Mouse (Mus musculus) urinary bladder, adult 18-20 months (tissue): Measurements from ENCODE around the gene Kcnmb2.

Experiments
- DNase-seq, 2 experiments: peaks; one replicate each; pipeline ENCODE4 v3.0.0; 2022; ENCODE audit warnings: low spot score in 2 of 2, mixed read lengths in 2 of 2

Gene Kcnmb2

DNA sequence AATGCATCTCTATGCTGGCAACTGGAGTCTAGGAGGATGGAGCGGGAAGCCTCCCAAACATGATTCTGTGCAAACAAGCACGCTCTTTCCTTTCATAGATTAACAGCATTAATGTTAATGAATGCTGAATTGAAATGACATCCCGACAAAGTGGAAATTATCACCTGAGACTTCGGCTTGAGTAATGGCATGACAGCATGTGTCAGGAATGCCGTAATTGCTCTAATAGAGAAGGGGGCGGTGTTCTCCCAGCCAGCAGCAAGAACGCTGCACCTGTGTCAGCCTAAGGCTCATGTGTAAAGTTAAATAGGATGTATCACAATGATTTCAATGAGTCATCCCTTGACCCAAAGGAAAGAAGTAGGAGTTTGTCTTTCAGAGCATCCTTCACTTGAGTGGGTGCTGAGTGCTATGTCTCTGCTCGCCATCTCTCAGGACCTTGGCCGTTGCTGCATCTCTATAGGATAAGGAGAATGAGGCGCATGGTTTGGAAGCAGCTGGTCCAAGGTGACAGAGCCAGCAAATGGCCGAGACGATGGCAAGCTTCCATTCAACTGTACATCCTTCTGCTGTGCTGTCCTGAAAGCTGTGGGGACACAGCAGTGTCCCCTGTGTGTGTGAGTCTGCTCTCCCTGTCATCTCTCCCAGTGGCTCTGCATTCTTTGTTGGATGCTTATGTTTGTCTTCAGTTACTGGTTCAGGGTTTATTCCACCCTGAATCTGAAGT, 110.1 kb downstream of the Kcnmb2 start:
- DNase-seq: no peak

DNA sequence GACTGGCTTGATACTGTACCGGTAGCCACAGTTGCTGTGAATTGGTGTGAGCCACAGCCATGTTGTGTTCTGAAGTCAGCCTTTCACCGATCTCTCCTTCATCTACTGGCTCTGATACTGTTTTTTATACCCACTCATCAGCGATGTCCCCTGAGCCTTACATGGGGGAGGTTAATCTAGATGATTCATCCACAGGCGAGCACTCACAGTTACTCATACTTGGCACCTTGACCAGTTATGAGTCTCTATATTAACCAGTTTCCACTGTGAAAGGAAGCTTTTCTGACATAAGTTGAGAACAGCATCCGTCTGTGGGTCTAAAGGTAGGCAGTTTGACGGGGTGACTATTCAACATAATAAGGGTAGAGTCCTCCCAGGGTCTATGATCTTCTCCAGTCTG, 118.7 kb downstream of the Kcnmb2 start:
- no peak for DNase-seq

DNA sequence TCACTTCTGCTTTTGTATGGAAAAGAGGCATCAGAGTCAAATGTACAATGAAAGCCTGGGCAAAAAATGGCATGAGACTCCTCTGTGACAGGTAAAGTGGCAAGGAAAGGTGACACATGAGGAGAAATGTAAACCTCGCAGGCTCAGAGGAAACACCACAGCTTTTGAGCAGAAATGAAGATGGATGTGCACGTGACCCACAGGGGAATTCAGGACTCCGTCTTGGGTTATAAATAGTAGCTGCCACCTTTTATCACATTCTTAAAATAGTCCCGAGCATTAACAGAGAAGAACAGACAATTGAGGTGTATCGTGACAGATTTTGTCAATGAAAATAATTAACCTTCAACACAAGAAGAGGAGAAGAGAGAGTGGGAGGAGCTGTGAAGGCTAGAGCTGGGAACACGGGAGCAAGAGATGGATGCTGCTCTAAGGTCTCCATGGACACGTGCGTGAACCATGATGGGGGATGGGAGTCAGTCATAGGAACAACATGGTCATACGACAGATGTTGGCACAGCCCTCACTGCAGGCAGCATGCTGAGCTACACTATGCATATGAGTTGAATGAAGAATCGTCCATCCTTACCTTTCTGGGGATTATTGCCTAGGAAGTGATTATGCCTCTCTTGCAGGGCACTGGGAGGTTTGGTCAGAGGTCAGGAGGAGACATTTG, 127.2 kb downstream of the Kcnmb2 start:
- DNase-seq: no peak

- no peak for DNase-seq
Measured at GRCm38 (mm10) chr3:32032381-32032780, 130.1 kb downstream of the Kcnmb2 start.

- no peak for DNase-seq
Measured at GRCm38 (mm10) chr3:32043814-32044213, 141.5 kb downstream of the Kcnmb2 start.

GRCm38 (mm10) chr3:32048777-32049176, 146.5 kb downstream of the Kcnmb2 start:
- no peak for DNase-seq

GRCm38 (mm10) chr3:32052596-32052995, 150.3 kb downstream of the Kcnmb2 start:
- no peak for DNase-seq

DNA sequence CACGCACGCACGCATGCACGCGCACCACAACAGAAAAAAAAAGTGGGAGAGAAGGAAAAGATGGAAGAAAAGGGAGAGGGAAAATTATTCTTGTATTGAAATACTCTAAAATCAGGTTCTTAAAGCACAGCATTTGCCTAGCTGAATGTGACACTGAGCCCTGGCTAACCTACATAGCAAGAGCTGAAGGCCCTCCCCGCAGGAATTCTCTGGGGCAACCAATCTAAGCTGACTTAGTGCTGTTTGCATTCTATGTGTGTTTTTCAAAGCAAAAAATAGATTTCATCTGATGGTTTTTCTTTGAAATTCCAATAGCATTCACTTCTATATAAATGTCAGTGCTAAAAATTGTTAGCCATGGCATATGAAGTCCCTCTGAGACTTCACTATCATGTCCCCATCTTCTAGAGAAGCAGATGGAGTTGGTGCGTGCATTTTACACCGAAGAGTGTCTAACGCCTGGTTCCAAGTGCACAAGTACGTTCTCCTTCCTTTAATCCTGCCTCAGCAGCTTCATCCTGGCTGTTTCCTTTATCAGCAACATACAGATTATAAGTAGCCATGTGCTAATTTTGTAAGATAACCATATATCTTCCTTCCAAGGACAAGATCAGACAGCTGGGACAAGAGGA, 151.4 kb downstream of the Kcnmb2 start:
- no peak for DNase-seq

DNA sequence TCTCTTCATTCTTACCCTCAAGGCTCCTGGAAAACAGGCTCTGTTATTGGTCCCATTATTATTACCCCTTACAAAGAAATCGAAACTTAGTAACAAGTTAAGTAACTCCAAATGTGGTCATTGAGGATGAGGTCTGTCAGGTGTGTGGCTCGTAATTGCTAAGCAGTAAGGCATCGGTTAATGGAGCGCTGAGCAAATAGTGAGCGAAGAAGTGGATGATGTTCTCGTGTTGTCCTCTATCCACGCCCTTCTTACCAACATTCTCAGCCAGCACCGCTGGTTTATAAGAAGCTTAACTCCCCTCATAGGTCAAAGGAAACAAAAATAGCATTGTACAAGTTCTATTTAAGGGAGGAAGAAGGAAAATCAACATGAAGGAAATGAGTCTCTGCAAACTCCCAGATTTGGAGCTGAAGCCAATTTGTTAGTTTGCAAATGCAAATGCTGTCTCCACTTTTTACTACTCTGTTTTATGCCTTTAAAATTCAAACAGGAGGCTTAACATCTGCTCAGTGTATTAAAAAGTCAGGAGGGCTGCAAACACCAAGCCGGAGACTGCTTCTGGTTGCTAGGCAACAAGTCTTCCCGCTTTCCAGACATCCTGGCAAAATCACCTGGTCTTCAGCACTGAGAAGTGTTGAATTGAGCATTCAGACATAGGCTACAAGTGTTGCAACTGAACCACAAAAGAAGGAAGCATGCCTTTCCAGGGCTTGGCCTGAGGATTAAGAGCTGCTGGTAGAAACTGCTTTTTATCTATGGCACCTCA, 157.8 kb downstream of the Kcnmb2 start:
- no peak for DNase-seq

DNA sequence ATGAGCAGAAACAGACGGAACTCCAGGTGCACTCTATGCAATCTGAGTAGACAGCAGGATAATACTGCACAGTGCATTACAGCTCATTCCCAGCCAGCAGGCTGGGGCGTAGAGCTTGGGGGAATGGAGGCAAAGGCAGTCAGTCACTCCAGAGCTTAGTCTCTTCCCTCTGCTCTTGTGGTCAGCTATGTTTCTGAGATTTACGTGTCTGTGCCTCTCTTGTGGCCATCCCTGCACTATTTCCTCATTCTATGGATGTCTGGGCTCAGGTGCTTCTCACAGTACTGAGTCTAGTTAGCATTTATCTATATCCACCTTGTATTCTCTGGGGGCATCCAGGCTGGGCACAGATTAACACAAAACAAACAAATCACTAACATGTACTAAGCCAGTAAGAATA, 160.4 kb downstream of the Kcnmb2 start:
- DNase-seq: no peak

DNA sequence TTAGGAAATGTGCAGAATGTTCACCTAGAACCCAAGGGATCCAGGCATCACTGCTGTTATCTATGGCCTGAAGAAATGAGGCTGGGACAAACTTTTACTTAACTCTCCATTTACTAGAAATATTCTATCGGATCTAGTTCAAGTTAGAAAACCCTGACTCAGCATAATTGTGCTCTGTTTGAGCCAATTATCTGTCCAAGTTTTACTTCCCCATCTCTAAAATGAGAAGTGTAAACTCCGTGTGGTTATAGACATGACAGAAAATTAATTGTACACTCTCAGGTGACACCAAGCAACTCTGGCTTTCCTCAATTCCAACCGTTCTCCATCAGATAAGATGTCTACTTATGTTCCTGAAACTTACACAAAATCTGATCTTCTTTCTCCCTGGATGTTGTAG, 161.0 kb downstream of the Kcnmb2 start:
- DNase-seq: no peak

- no peak for DNase-seq
Measured at GRCm38 (mm10) chr3:32067004-32067935, 165.0 kb downstream of the Kcnmb2 start.

DNA sequence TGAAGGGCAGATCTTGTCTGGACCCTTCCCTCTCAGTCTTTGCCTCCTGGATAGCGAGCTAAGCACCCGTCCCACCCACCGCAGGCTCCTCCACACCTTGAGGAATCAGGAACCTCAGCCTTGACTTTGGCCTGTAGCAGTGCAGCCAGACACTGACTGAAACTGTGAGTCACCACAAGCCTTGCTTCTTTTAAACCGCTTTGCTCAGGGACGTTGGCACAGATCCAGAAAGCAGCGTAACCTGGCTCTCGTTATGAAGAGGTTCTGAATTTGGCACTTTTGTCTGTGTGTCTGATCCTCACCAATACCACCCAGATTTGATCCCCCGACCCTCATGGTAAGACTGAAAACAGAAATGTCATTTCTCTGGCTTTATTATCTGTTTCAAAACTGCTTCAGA, 171.6 kb downstream of the Kcnmb2 start:
- no peak for DNase-seq

DNA sequence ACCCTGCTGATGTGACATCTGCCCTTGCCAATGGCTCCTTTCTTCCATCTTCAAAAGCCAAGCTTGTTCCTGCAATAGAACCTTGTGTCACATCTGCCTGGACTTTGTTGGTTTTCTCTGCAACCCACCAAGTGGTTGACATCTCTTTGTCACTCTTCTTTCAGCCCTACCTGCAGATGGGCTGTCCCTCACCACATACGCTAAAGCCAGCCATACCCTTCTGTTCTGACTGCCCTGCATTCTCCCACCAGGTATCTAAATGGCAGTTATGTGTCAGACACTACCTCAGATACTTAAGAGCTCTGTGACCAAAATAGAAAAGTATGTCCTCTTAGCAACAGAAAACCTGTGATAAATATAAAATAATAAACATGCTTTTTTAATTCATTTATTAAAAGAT, 186.5 kb downstream of the Kcnmb2 start:
- DNase-seq: no peak

DNA sequence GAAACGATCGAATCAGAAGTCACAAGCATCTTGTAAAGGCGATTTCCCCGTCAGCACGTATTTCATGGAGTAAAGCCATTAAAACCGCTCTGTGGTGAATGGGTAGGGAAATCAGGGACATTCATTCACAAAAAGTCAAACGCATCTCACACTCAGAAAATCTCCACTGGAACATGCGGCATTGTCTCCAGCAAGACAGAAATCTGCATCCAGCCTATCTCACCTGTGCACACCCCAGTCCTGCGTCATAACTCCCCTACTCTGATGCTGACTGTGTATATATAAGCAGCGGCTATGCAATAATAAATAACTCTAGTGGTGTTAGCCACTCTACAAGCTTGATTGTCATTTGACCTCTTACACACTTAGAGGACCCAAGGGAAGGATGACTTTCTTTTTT, 199.1 kb downstream of the Kcnmb2 start:
- no peak for DNase-seq

DNA sequence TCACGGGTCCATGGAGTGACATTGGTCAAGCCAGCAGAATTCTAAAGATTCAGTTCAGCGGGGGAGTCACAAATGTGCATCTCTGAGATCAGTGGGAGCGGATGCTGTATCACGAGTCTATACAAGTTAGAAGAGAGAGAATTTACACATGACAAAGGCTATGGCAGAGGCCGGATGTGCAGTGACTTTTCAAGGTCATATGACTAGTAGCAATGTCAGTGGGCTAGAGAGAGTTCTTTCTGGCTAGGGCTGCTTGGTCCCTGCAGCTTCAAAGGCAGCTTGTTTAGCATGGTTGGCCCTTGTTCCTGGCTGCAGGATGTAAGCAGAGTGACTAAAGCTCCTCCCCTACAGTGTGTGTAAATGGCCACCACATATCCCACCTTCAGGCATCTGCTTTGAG, 217.5 kb downstream of the Kcnmb2 start:
- DNase-seq: no peak

DNA sequence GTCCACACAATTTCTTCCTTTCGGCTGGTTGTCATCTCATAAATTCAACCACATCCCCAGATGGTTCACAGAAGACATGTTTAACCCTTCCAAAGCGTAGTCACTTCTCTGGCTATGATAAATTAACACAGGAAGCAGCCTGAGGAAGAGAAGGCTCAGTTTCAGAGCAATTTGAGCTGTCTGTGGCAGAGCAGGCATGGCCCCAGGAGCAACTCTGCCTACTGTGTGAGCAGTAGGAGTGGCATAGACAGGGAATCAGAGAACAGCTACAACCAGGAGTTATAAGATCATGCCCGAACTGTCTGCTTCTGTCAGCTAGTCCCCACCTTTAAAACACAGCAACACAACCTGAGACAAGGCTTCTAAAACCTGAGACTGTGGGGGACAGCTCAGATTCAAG, 219.4 kb downstream of the Kcnmb2 start:
- DNase-seq: no peak

DNA sequence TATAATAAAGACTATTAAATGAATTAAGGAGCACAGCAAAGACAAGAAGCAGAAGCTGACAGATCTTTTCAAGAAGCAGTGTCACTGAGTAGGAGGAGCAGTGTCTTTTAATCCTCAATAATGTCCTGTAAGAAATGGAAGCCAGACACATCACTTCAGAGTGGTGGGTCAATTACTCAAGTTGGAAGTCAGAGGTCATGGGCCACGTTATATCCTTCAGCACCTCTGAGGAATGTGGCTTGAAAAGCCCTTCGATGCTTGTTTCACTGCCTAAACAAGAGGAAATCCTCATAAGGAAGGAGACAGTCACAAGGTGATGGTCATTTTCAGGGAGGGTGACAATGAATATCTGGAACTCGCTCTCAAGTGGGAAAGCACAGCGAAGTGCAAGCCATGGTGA, 223.1 kb downstream of the Kcnmb2 start:
- no peak for DNase-seq

GRCm38 (mm10) chr3:32128391-32128790, 226.1 kb downstream of the Kcnmb2 start:
- no peak for DNase-seq

- no peak for DNase-seq
Measured at GRCm38 (mm10) chr3:32130696-32131095, 228.4 kb downstream of the Kcnmb2 start.

DNA sequence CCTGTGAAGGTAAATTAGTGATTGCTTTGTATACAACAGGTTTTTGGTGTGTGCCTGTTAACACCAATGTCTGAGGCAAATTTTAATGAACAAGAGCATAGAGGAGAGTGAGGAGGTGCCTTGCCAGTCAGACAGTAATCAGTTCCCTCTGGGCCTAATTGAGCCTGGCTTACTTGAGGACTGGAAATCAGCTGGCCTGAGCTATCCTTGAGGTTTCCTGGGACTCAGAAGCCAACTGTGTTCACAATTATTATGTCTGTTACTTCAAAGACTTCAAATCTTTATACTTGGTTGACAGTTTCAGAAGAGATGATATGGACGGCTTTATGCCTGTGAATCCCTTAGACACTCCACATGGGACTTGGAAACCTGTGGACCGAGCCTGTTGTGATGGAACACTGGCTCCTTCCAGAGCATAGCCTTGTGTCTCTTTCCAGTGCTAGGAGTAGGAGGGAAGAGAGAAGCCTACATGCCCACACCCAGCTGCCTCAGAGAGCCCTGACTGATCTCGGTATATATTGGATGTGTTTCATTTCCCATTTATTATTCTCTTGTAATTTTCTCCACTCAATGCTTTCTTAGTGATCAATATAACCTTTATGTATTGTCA, 230.2 kb downstream of the Kcnmb2 start:
- no peak for DNase-seq
